Mouse (Mus musculus) small intestine, adult 2 months (tissue): ENCODE measurements at regions not wholly inside any gene's neighbourhood (a gene's known extent, or its start where the extent isn't known, plus 50 kb on each side); places are given as distances from the start of the nearest gene placed in this dataset.
A peak's percentile ranks its signal among the peaks of the same experiment; 100 is the strongest.

Experiments
- H3K27ac ChIP-seq: fragments of 200-500 bp; 2 replicates; pipeline ENCODE4 v1.5.1; 2012; ENCODE audit warnings: low read depth, low read length, control low read depth, inconsistent platforms; ENCODE audit not compliant: insufficient read depth
- H3K27me3 ChIP-seq: fragments of 200-500 bp; 2 replicates; pipeline ENCODE4 v1.6.1; 2012; ENCODE audit warnings: mild to moderate bottlenecking, moderate library complexity, low read length, inconsistent platforms; ENCODE audit not compliant: control insufficient read depth, insufficient read depth
- H3K36me3 ChIP-seq: fragments of 200-500 bp; 2 replicates; pipeline ENCODE4 v1.6.1; 2012; ENCODE audit warnings: mild to moderate bottlenecking, low read length, control low read depth, inconsistent platforms; ENCODE audit not compliant: control insufficient read depth, insufficient read depth
- H3K4me1 ChIP-seq: fragments of 200-500 bp; 2 replicates; pipeline ENCODE4 v1.6.1; 2012; ENCODE audit warnings: low read length, inconsistent platforms, mixed read lengths; ENCODE audit not compliant: control insufficient read depth, insufficient read depth, insufficient read length
- H3K4me3 ChIP-seq: fragments of 200-500 bp; 2 replicates; pipeline ENCODE4 v1.5.1; 2012; ENCODE audit warnings: low read depth, mild to moderate bottlenecking, control low read depth, inconsistent platforms, low read length, moderate library complexity
- CTCF ChIP-seq: fragments of 200-500 bp; IDR thresholded peaks from 2 replicates; pipeline ENCODE4 v1.5.1; 2012; ENCODE audit warnings: low read depth, mild to moderate bottlenecking, control low read depth, inconsistent platforms, low read length, moderate library complexity, mixed read lengths; ENCODE audit not compliant: insufficient replicate concordance, insufficient read length; ENCODE audit errors: extremely low read depth
- POLR2A ChIP-seq: fragments of 200-500 bp; IDR thresholded peaks from 2 replicates; pipeline ENCODE4 v1.6.1; 2012; ENCODE audit warnings: low read depth, mild to moderate bottlenecking, control low read depth, inconsistent platforms, low read length, moderate library complexity
- WGBS: fragments of 180-500 bp; shearing (Covaris S2); methylation state at CpG from one replicate; pipeline ENCODE4 v1.1.7; 2018; 5-methylcytosine and 5-hydroxymethylcytosine counted together

DNA sequence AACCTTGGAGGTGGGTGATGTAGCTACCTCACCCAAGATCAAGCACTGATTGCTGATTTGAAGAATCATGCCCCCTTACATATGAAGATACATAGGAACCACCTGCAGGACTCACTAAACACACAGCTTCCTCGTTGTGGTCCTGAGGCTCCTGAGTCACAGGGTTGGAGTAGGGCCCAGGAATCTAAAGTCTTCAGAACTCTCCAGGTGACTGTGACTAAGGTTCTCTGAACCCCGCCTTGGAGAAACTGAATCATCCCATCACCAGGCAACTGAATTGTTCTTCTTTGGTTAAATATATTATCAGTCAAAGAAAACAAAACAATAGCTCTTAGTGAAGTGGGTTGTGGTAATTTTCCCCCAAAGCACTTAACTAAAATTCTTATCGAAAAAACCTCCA, 125.8 kb upstream of the Bmp4 start:
- TF ChIP-seq POLR2A: no peak
- H3K27ac ChIP-seq: no peak overlapping the region
- H3K4me1 ChIP-seq: no peaks in the 10 kb centered on the region
- WGBS: 53% methylated on average over 3 of the region's 3 CpGs
- no peak overlapping the region for H3K4me3 ChIP-seq
- no peaks in the 10 kb centered on the region for H3K27me3 ChIP-seq
- no peaks in the 10 kb centered on the region for H3K36me3 ChIP-seq

DNA sequence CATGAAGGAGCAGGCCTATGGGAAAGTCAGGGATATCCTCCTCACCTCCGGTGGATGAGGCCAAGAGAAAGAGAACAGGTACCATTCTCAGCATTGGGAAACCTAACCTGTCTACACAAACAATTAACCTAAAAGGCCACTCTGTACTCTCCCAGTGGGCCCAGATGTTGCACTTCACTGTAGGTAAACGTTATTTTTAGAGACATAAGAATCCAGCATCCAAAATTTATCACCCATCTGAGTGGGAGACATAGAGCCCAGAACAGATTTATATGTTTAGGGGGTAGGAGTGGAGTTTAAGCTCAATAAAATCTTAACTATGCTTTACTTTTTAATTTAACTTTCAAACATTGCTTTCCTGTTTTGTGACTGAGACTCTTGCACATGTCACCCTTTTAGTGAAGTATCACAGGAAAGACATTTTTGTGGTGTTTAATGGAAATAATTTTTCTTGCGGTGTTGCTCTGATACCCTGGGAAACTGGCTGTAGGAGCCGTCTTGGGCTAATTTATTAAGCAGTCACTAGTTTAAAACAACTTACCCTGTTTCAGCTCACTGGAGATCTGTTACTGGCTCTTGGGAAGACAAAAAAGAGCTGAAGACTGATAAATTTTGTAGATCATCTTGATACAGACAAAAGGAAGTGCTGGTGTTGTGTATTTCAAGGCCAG, 123.9 kb upstream of the Bmp4 start:
- no peaks in the 10 kb centered on the region for H3K36me3 ChIP-seq
- no peak overlapping the region for H3K27ac ChIP-seq
- no peaks in the 10 kb centered on the region for H3K27me3 ChIP-seq
- WGBS: 70% methylated on average over 4 of the region's 4 CpGs
- H3K4me3 ChIP-seq: no peak overlapping the region
- TF ChIP-seq CTCF (no peak), POLR2A (no peak)
- no peaks in the 10 kb centered on the region for H3K4me1 ChIP-seq

DNA sequence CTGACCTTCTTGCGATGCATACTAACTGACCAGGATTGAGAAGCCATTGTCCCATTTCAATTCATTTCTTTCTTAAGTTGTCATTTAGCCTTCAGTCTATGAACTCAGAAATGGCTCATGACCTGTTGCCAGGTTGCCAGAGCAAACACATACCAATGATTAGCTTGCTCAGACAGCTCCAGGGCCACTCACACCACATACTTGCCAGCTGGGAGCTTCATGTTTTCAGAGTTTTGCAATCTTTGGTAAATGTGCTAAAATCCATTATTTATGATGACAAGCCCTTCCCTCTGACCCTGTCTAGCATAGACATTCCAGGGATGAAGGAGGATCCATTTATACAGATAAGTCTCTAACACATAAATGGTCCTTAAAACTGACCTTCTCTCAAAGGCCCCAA, 121.6 kb upstream of the Bmp4 start:
- Histone ChIP-seq H3K4me3 (no peak overlapping the region), H3K36me3 (no peaks in the 10 kb centered on the region), H3K4me1 (no peaks in the 10 kb centered on the region), H3K27ac (no peak overlapping the region), H3K27me3 (no peaks in the 10 kb centered on the region)
- TF ChIP-seq CTCF (no peak), POLR2A (no peak)
- WGBS: 83% methylated on average over 1 of the region's 1 CpGs

- Histone ChIP-seq H3K4me1 (no peaks in the 10 kb centered on the region), H3K4me3 (no peak overlapping the region), H3K27me3 (no peaks in the 10 kb centered on the region), H3K36me3 (no peaks in the 10 kb centered on the region), H3K27ac (no peak overlapping the region)
- no peak for TF ChIP-seq CTCF
- TF ChIP-seq POLR2A: no peak
- WGBS: 77% methylated on average over 5 of the region's 5 CpGs
Measured at GRCm38 (mm10) chr14:46508871-46509270, 118.4 kb upstream of the Bmp4 start.

DNA sequence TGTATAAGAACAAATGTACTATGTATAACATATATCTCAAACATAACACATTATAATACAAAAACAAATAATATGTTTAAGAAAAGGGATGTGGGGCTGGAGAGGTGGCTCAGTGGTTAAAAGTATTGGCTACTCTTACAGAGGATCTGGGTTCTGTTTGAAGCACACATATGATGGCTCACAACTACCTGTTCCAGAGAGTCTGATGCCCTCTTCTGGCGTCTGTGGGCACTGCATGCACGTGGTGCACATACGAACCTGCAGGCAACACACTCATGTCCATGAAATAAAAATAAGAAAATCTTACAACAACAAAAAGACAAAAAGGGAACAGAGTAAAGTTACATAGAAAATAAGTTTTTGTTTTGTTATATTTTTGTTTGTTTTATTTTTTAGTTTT, 114.8 kb upstream of the Bmp4 start:
- H3K27me3 ChIP-seq: no peaks in the 10 kb centered on the region
- TF ChIP-seq CTCF (no peak), POLR2A (no peak)
- H3K36me3 ChIP-seq: no peaks in the 10 kb centered on the region
- H3K4me1 ChIP-seq: no peaks in the 10 kb centered on the region
- no peak overlapping the region for H3K4me3 ChIP-seq
- WGBS: 83% methylated on average over 3 of the region's 3 CpGs
- no peak overlapping the region for H3K27ac ChIP-seq

DNA sequence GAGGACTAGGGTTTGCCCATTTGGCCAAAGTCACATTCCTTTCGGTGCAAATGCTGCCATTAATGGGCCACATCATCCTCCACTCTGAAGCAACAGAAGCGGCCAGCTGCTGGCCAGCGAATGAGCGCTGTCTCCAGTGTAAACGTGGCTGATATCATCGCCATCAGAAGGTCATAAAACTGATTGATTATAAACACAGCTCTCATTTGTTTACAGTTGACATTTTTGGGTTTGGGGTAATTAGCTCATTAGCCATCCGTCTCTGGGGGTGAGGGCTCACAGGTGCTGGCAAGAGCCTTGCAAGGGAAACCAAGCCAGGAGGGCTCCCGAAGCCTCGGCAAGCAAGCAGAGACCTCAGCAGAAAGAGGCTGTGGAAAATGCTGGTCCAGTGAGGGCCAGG, 101.1 kb upstream of the Bmp4 start:
- H3K4me3 ChIP-seq: no peak overlapping the region
- no peaks in the 10 kb centered on the region for H3K27me3 ChIP-seq
- H3K4me1 ChIP-seq: no peaks in the 10 kb centered on the region
- WGBS: 32% methylated on average over 9 of the region's 9 CpGs
- no peak for TF ChIP-seq CTCF
- TF ChIP-seq POLR2A: no peak
- no peak overlapping the region for H3K27ac ChIP-seq
- H3K36me3 ChIP-seq: no peaks in the 10 kb centered on the region

DNA sequence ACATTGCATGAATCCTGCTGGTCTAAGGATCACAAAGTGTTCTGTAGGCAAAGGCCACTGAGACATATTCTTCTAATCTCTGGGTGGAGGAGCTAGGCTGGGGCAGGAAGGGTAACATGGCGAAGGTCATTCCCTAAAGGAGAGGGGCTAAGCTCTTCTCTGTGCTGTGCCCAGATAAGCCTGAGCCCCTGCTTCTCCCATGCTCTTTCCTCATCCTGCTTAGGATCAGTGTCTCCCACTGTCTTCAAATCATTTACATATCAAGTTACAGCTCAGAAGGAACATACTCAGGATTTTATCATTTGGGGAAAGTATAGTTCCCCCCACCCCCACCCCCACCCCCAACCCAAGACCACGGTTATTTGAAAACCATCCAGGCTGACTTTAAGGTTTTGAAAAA, 100.7 kb upstream of the Bmp4 start:
- peak overlapping the region; percentile 1; the same call in 1 of the 2 replicates for H3K27ac ChIP-seq
- H3K4me3 ChIP-seq: no peak overlapping the region
- no peak for TF ChIP-seq CTCF
- TF ChIP-seq POLR2A: no peak
- H3K27me3 ChIP-seq: no peaks in the 10 kb centered on the region
- 61% methylated on average over 2 of the region's 2 CpGs for WGBS
- H3K36me3 ChIP-seq: no peaks in the 10 kb centered on the region
- no peaks in the 10 kb centered on the region for H3K4me1 ChIP-seq

GRCm38 (mm10) chr14:46487551-46487950, 97.1 kb upstream of the Bmp4 start:
- H3K4me1 ChIP-seq: no peaks in the 10 kb centered on the region

More at GRCm38 (mm10) chr14:46487551-46487950, 97.1 kb upstream of the Bmp4 start:
- no peaks in the 10 kb centered on the region for H3K27me3 ChIP-seq
- 89% methylated on average over 1 of the region's 1 CpGs for WGBS
- H3K27ac ChIP-seq: no peak overlapping the region
- TF ChIP-seq CTCF (no peak), POLR2A (no peak)
- H3K36me3 ChIP-seq: no peaks in the 10 kb centered on the region
- H3K4me3 ChIP-seq: no peak overlapping the region
